Mouse (Mus musculus) cerebellum, adult 9-11 months (tissue): ENCODE results near the gene Itpkb.

Source experiments
- DNase-seq: peaks from one replicate; pipeline ENCODE4 v3.0.0; 2022

The Itpkb gene

DNA sequence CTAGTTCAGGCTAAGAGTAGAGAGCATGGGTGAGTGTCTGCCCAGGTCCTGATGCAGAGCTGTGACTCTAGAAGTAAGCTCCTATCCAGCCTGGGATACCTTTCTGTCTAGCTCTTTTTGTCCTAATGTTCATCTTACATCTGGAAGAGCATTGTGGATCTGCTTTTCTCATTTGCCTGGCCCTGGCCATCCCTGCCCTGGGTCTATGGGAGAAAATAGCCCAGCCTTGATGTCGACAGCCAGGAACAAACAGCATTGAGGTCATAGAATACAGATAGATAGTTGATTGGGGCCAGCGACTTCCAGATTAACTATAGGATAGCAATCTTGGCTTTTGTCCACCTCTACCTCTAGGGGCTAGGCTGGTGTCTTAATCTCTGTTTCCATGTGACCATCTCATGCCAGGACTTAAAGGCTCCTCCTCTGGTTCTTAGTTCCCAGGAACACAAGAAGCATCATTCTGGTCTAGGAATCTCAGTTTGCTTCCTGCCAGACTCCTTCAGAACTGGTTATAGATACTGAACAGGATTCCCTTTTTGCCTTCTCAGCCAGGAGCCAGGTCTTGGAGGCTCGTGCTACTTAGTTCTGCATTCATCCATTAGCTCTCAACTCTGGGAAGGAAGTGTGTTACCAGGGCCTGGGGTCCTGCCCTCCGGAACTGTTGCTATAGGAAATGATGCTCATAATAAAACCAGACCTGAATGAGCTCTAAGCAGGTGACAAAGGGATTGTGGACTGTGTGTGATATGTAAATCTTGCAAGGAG, 70.6 kb downstream of the Itpkb start:
- DNase-seq, result no peak

DNA sequence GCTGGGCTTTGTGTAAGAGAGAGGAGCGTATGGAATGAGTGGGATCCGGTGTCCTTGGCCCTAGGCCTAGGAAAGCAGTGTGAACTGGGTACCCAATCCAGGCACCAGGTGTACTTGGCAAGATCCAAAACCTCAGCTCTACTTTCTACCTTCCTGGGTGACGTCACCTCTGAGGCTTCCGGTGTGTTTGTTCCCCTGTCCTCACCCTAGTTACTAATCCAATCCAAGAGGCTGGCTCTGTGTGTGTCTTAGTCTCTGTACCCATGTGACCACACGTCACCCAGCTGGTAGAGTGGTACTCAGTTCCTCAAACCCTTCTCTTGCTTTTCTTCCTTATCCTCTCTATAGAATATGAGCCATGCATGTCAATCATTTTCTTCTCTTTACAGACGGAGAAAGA, 71.4 kb downstream of the Itpkb start:
- DNase-seq, result no peak

DNA sequence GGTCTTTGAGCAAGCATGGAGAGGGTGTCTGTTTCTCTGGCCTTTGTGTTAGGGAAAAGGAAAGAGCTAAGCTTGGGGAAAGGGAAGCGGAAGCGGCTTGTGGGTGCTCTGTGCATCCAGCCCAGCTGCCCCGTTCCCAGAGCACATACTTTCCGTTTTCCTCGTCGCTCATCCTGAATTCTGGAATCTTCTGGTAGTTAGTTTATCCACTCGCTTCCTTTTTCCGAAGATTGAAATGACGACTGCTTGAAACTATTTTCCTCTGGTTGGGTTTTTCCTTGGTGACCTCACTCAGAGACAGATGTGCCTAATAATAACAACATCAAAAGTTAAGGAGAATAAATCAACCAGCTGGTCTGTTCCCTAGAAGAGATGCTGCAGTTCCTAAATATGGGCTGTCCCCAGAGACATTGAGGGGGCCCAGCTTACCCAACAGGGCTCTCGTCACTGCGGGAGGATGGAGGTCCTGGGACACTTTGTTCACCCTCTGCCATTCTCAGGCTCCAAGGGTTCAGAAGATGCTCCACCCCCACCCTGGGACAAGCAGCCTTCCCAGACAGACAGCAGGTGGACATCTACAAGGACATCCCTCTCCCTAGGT, 72.3 kb downstream of the Itpkb start:
- no peak for DNase-seq

DNA sequence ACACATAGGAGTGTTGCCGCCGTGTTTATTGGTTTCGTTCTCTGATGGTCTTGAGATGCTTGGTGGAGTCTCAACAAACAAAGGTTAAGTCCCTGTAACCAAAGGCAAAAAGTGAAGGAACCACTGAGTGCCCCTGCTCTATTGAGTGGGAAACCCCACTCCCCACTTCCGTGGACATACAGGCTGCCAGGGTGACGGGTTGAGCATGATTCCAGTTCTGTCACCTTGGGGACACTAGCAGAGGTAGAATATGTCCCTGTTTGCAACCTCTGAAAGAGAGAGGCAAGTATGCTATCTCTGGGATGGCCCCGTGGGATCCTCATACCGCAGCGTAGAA, 73.0 kb downstream of the Itpkb start:
- DNase-seq, result no peak

DNA sequence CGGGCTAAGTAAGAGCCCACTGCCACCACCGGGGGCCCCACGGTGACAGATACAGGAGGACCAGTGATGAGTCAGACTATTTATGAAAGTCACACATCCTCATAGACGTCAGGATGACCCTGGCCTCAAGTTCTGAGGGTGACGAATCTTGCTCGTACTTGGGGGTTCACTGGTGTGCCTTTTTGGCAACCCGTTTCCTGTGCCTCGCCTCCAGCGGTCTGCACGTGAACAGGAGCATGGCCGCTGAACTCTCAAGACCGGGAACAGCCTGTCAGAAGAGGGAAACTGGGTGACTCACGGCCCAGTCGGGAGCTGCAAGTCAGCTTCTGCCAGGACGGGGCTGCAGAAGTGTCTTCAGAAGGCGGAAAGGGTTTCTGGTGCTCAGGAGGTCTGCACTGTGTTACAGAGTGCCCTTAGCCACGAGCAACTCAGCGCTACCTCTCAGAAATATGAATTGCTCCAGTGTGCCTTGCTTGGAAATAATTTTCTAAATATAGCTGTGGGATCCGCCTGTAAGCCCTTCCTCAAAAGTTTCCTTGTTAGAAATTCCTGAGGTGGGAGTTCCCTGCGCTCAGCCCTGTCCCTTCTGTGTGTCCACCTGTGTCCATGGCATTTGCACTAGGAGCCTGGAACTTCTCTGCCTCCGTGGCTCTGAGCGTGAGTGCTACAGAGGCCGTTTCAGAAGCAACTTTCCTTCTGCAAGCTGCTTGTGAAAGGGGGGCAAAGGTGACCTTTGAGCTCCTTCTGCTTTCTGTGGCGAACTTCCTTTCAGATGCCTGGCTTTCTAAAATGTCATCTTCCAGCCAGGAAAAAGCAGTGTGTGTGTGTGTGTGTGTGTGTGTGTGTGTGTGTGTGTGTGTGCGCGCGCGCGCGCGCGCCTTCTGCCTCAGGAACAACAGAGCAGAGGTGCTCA, 73.7 kb downstream of the Itpkb start:
- no peak for DNase-seq

DNA sequence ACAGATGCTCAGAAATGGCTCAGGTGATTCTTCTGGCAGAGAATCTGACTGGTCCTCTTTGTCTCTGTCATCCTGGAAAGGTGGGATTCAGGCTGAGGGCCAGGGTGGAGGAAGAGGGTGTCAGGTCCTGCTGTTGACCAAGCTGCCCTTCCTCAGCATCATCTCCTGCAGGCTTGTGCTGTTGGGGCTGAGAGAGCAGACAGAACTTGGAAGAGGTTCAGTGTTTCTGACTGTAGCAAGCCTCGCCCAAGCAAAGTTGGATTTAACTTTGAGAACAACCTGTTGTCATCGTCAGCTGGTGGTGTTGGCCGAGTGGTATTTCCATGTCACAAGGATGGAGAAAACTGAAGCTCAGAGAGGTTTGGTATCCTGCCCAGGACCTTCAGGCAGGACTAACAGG, 74.4 kb downstream of the Itpkb start:
- DNase-seq, result no peak

DNA sequence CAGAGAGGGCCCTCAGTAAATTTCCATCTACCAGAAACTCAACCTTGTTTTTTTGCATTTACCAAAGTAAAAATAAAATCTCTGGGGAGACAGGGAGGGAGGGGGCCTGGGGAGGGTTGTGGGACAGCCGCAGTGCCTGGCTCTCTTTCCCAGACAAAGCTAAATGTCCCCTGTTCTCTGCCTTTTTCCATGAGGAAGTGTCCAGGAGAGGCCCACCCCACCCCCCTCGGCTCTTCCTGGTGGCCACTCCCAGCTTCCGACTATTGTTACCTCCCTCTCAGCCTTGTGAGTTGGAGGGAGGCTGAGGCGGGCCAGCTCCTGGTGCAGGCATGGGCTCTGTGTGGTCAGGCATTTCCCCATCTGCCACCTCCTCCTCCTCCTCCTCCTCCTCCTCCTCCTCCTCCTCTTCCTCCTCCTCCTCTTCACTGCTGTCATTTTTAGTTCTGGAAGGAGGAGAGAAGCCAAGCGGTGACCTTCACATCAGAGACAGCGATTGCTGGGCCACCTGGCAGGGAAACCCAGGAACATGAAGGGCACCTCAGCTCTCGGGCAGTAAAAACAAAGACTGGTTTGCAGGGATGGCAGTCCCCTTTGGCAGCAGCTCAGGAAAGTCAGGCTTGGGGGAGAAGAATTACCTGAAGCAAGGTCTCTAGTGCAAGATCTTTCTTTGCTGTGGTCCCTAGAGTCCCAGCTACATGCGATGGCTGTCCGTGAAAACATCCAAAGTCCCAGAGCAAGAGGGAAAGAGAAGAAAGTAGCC, 75.5 kb downstream of the Itpkb start:
- DNase-seq, result no peak

DNA sequence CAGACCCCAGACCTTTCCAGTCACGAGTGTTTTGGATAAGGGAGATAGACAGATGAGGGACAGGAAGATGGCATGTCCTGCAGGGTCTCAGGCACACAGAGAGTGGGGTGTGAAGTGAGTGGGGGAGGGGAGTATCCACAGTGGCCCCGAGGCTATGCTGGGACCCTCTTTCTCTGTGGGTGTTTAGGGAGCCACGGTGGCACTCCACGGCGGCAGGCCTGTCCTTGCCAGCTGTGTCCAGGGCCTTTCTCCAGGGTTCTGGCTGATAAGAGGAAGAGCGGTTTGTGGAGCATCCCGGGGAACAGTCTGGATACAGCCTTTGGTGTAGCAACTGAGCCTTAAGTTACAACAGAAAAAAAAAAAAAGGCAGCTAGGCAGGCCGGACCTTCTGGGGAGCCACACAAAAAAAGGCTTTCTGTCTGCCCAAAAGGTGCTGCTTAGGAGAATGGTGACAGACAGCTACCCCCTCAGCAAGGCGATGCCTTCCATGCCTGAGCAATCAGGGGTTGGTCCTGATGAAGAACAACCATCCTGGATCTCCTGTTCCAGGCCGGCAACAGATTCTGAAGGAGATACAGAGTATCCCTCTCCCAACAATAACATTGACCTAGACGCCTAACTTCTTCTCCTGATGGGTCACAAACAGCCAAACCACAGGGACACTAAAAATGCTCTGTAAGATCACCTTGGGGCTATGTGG, 76.2 kb downstream of the Itpkb start:
- no peak for DNase-seq

DNA sequence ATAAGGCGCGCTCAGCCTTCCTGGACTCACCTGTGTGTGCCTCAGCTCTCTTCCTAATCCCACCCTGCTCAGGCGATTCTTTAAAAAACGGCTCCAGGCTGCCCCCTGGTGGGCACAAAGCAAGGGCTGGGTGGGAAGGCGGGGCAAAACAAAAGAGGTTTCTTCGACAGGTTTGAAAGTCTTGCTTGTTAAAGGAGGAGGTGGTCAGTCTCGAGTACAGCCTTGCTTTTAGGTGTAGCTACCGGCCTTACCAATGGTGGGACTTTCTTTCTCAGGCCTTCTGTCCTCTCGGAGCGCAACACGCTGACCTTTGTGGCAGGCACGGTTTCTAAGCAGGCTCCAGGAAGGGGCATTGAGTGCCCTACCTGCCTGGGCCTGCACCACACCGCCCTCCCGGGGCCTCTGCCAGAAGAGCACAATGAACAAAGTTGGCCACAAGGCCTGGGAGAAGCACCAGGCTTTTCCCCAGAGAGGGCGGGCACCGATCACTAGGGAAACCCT, 76.9 kb downstream of the Itpkb start:
- DNase-seq, result peak; percentile 55

DNA sequence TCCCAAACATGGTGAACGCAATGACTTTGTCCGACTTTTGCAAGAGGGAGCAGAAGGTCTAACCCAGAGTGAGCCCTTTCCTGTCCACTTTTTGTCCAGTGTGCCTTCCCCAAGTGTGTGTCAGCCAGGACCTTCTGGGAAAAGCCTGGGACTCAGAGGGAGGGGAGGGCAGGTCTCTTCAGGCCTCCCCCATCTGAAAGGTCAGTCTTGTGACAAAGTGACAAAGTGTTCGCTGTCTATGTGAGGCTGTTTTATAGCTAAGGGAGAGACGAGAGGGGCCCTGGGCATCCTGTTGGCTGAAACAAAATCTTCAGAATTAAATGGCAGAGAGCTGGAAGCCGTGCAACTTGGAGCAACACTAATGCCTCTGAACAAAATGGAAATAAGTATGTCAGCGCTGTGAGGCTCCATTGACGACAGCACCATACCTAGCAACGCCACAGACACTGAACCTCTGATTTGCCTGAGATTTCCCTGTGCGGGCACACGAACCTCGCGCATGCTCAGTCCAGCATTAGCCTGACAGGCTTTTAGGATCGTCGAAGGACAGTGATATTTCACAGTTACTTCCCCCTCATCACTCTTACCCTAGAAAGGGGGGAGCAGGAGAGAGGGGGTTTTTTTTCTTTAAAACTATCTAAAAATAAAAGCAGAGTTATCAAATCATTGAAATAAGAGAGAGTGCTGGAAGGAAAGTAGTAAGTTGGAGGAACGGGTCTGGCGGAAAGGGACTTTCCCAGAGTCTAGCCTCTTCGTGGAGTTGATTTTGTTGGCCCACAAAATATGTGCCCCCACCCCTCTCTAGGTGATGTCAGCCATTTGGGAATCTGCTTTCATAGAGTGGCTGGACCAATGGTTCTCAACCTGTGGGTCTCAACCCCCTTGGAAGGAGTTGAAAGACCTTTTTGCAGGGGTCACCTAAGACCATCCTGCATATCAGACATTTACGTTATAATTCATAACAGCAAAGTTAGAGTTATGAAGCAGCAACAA, 77.7 kb downstream of the Itpkb start:
- DNase-seq, result no peak

DNA sequence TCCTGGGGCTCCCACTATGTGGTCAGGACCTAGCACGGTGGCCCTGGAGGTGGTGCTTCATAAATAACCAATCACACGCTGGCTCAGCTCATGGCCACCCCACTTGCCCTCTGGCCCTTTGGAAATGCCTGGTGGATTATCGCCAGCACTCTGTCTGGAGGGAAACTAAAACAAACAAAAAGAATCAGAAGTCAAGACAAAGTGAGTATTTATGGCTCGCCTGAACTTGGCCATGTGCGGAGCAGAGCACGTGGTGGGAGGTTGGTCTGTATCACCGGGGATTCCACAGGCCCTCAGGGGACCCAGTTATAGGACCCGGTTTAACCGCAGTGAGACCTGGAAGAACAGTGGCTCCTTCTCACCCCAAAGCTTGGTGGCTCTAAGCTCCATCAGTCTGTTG, 78.5 kb downstream of the Itpkb start:
- no peak for DNase-seq

DNA sequence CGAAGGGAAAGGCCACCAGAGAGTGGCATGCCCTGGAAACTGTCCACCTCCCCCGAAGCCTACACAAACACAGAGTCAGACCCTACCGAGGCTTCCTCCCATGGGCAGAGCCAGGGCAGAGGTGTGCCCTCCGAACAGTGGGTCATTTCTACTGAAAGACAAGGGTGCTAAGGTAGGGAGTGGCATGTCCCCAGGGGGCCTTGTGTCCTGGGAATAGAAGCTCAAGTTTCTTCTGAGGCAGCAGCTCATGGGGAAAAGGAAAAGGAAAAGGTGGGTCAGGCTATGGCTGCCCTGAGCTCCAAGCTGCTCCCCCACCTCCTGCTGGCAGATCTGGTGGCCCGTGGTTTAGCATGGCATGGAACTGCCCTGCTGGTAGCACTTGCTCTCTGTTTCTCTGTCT, 79.5 kb downstream of the Itpkb start:
- DNase-seq, result no peak

DNA sequence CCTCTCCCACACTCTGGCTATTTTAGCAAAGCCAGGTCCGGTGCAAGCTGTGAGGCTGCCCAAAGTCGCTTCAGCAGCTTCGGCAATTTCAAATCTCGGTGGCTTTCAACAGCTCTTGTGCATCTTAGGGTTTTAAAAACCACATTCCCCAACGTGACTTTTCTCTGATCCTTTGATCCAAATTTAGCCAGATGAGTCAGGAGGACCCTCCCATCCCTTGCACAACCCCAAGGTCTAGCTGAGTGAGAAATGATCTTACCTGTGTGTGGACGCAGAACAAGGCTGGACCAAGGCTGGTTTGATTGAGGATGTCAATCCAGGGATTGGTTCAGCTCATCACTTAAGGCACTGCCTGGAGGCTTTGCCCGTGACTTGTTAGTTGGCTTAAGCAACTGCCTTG, 80.0 kb downstream of the Itpkb start:
- no peak for DNase-seq

DNA sequence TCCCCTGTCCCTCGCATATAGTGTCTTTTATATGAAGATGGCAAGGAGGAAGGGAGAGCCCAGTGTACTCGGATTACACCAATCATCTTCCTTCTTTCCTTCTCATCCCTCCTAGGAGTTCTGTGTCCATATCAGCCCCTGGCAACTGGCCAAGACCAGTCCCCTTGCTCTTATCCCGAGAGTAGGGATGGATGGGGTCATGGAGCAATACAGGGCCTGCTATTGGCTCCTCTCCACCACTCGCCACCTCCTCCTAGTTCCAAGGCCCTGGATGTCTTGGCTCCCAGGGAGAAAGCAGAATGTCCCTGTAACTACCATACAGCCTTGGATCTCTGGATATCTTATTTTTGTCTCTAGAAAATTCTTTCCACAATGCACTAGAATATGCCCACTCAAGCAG, 84.8 kb downstream of the Itpkb start:
- DNase-seq, result no peak

DNA sequence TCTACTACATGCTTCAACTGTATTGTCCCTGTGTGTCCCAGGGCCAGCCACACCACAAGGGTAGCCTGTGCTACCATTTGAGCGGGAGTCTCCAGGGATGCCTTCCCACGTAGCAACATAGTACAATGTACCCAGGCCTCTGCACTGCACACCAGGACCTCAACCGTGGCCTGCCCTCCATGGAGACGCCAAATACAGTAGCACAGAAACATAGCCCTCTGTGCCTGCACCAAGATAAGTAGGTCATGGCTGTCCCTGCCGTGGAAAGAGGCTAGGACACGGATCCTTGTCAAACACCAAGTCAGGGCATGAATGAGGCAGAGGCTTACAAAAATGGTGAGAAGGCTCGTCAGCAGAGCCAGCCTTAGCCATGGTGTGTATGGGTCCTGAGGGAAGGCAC, 85.6 kb downstream of the Itpkb start:
- no peak for DNase-seq

DNA sequence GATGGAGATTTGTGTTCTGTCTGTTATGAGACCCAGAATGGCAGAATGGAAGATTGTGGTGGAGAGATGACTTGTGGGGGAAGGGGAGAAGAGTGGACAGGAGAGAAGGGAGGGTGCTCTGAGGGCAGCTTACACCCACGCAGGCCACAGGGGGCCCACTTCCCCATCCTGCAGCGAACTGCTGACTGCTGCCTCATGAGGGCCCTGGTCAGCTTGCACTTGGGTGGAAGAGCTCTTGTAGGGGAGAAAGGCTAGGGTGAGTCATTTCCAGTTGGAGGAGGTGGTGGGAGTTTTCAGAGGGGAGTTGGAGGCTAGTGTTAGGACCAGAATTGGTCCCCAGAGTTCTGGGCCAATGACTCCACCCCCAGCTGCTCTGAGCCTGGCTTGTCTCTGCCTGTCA, 86.8 kb downstream of the Itpkb start:
- DNase-seq, result no peak

DNA sequence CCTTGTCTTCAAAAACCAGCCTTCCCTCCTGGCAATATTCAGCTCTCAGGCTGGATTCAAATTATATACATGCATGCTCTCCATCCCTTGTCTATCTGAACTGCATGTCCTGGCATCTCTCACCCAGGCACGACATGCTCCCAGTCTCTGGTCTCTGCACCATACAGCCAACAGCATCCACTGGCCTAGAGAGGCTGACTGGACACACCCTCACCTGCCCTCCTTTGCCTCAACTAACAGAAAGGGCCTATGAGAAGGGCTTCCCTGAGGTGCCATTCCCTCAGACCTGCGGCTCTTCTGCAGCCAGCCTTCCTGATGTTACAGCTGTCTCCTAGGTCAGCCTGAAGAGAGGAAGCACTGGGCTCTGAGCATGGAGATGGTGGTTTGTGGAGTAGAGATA, 88.8 kb downstream of the Itpkb start:
- DNase-seq, result no peak

DNA sequence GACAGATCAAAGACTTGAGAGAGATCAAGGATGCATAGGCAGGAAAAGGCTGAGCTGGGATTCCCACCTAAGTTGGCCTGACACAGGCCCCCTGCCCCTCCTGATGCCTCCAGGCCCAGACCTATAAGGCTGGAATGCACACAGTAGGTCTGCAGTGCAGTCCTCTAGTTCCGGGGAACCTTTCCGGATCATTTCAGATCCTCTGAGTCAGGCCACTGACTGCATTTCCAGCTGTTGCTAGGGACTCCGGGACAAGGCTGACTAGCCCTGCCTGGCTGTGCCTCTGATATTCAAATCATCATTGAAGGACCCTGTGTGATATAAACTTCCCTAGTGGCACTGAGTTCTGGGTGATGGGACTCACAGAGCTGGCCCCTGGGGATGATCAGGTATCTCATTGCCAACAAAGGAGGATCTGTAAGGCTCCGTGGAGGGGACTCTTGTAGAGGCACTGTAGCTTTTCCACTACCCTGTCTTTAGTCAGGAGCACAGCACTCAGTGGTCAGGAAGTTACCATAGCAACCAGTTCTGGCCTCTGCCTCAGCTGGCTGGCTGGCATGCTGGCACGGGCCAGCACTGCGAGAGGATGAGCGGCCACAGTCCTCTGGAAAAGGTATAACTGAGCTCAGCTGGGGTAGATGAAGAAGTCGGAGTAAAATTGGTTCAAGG, 90.3 kb downstream of the Itpkb start:
- peak; percentile 62 for DNase-seq

DNA sequence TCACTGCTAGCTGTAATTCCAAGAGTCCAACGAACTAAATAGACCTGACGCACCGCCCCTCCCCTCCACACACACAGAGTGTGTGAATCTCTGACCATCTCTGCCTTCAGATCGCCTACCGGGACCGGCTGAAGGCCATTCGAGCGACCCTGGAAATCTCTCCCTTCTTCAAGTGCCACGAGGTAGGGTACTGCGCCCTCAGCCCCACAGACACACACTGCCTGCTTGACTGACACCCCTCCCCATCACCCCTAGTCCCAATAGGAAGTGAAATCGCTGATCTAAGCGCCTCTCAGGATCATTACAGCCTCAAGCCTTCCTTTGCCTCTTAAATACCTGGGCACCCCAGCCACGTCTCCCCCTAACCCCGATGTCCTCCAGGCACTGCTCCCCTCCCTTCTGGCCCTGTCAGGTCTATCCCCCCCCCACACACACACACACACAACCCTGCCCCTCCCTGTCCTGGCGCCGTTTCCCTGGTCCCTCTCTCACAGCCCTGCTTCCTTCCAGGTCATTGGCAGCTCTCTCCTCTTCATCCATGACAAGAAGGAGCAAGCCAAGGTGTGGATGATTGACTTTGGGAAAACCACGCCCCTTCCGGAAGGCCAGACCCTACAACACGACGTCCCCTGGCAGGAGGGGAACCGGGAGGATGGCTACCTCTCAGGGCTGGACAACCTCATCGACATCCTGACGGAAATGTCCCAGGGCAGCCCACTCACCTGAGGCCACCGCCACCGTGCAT, 91.1 kb downstream of the Itpkb start:
- DNase-seq, result no peak
